Mouse (Mus musculus) liver, adult 2 months (tissue): ENCODE data around the gene BC049352.

ENCODE experiments used
- CTCF ChIP-seq: fragments of 200-500 bp; IDR thresholded peaks from 2 replicates; pipeline ENCODE4 v1.5.1; 2011; ENCODE audit warnings: low read depth, low read length, control low read depth
- POLR2A ChIP-seq: fragments of 200-500 bp; IDR thresholded peaks from 2 replicates; pipeline ENCODE4 v1.6.1; 2011; ENCODE audit warnings: low read length, control low read depth; ENCODE audit not compliant: insufficient read depth; ENCODE audit errors: extremely low read depth

DNA sequence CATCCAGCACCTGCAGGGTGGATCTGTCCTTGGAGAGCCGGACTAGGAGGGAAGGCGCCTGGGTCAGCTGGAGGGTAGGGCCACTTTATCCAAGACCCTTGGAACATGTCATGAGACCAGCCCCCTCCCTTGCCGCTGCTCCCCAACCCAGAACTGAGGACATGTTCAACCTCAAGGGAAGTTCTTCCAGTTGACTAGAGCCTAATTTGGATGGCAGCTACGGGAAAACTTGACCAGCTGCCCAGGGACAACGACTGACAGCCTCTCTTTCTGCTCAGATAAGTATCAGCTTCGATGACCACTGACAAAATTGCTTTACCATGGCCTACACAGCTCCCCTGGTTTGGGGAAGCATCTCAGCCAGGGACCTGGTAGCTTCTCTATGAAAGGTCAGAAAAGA is 1.5 kb downstream of the BC049352 start:
- TF ChIP-seq POLR2A (no peak), CTCF (no peak)
